Mouse (Mus musculus) liver, embryonic 13.5 days (tissue): ENCODE results near the gene Pccb. TPM values are rescaled to one million over a fixed set of nuclear protein-coding genes. Genes with fewer than 3 reads are reported as not detected.

Experiments used
- ATAC-seq: fragments of 200-750 bp; cut with Nextera tagmentation; 2 replicates; pipeline ENCODE4 v1.8.0; 2017; ENCODE audit warnings: low read depth, mild to moderate bottlenecking, moderate number of reproducible peaks, moderate library complexity
- DNase-seq: peaks from one replicate; pipeline ENCODE4 v3.0.0; 2022
- H3K27ac ChIP-seq: fragments of 300-500 bp; sonication (generic); 2 replicates; pipeline ENCODE4 v1.5.1; 2015; ENCODE audit warnings: moderate library complexity, mild to moderate bottlenecking, inconsistent platforms
- H3K27me3 ChIP-seq: fragments of 300-500 bp; sonication (generic); 2 replicates; pipeline ENCODE4 v1.6.1; 2015; ENCODE audit warnings: mild to moderate bottlenecking, inconsistent platforms
- H3K36me3 ChIP-seq: fragments of 300-500 bp; sonication (generic); 2 replicates; pipeline ENCODE4 v1.6.1; 2015; ENCODE audit warnings: mild to moderate bottlenecking, inconsistent platforms
- H3K4me1 ChIP-seq: fragments of 300-500 bp; sonication (generic); replicated peaks from 2 replicates; pipeline ENCODE4 v1.6.1; 2015; ENCODE audit warnings: inconsistent platforms
- H3K4me2 ChIP-seq: fragments of 300-500 bp; sonication (generic); 2 replicates; pipeline ENCODE4 v1.6.1; 2015; ENCODE audit warnings: inconsistent platforms, mild to moderate bottlenecking, moderate library complexity
- H3K4me3 ChIP-seq: fragments of 300-500 bp; sonication (generic); replicated peaks from 2 replicates; pipeline ENCODE4 v1.5.1; 2015; ENCODE audit warnings: mild to moderate bottlenecking, inconsistent platforms
- H3K9ac ChIP-seq: fragments of 300-500 bp; sonication (generic); 2 replicates; pipeline ENCODE4 v1.6.1; 2015; ENCODE audit warnings: mild to moderate bottlenecking, inconsistent platforms
- H3K9me3 ChIP-seq: fragments of 300-500 bp; sonication (generic); replicated peaks from 2 replicates; pipeline ENCODE4 v1.6.1; 2016; ENCODE audit warnings: inconsistent platforms
- WGBS: fragments of 180-500 bp; shearing (Covaris S2); methylation state at CpG from one replicate; pipeline ENCODE4 v1.1.7; 2015; ENCODE audit not compliant: insufficient replicate concordance; 5-methylcytosine and 5-hydroxymethylcytosine counted together
- polyA plus RNA-seq: library from polyadenylated mRNA; unstranded; fragments of >200 nt; fragmentation: Nextera tagmentation; extraction: Ambion mirVana; gene quantifications from 2 replicates; pipeline ENCODE4 v1.2.1, GENCODE M21; 2015

The Pccb gene
- polyA plus RNA-seq, 1 experiment from 2014 or later, result 7.6 TPM

- no peak overlapping the region for H3K4me2 ChIP-seq
- 69% methylated on average over 4 of the region's 4 CpGs for WGBS
- DNase-seq (no peak), ATAC-seq (no peak)
- no peaks in the 10 kb centered on the region for H3K9me3 ChIP-seq
- H3K36me3 ChIP-seq, result peaks cover 7% of the 10 kb centered on the region; the same call in 1 of the 2 replicates
- no peak overlapping the region for H3K9ac ChIP-seq
- no peak overlapping the region for H3K4me3 ChIP-seq
- H3K4me1 ChIP-seq, result no peaks in the 10 kb centered on the region
- H3K27me3 ChIP-seq, result no peaks in the 10 kb centered on the region
- H3K27ac ChIP-seq, result no peak overlapping the region
These were observed 28.8 kb downstream of the Pccb start for GRCm38 (mm10) chr9:101005866-101006265.

DNA sequence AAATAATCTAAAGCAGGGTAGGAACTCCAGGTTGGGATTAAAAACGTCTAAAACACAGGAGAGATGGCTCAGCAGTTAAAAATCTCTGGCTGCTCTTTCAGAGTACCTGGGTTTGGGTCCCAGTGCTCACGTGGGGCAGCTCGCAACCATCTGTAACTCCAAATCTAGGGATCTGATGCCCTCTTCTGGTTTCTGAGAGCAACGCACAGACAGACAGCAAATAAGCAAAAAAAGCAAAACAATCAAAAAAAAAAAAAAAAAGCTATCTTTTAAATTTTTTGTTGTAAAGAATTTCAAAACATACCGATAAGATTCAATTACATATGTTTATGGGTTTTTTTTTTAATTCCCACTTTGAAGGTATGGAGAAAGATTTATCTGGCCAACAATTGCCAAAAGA, 31.4 kb downstream of the Pccb start:
- no peaks in the 10 kb centered on the region for H3K27me3 ChIP-seq
- no peaks in the 10 kb centered on the region for H3K9me3 ChIP-seq
- peaks cover 11% of the 10 kb centered on the region; the same call in 1 of the 2 replicates for H3K36me3 ChIP-seq
- no peaks in the 10 kb centered on the region for H3K4me1 ChIP-seq
- no peak overlapping the region for H3K27ac ChIP-seq
- H3K4me3 ChIP-seq, result no peak overlapping the region
- DNase-seq (no peak), ATAC-seq (no peak)
- no peak overlapping the region for H3K4me2 ChIP-seq
- H3K9ac ChIP-seq, result no peak overlapping the region
- WGBS, result 77% methylated on average over 5 of the region's 5 CpGs

GRCm38 (mm10) chr9:101002841-101003240, 31.9 kb downstream of the Pccb start:
- DNase-seq (no peak), ATAC-seq (no peak)
- WGBS, result 78% methylated on average over 8 of the region's 8 CpGs
- Histone ChIP-seq H3K4me1 (no peaks in the 10 kb centered on the region), H3K9ac (no peak overlapping the region), H3K27ac (no peak overlapping the region), H3K4me2 (no peak overlapping the region), H3K9me3 (no peaks in the 10 kb centered on the region), H3K27me3 (no peaks in the 10 kb centered on the region), H3K4me3 (no peak overlapping the region), H3K36me3 (peaks cover 13% of the 10 kb centered on the region; the same call in 1 of the 2 replicates)

DNA sequence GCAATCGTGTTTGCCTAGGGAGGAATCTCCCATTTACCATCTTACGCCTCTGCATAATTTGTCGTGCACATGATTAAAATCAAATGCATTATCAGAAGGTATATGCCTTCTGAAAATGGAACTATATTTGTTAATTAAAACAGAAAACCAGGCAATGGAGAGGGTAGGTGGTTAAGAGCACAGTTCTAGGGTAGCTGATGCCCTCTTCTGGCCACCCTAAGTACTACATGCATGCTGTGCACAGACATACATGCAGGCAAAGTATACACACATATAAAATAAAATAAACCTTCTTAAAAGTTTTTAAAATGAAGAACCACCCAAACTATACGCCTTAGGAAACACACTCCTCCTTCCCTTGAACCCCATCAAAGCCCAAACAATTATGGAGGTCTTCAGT, 32.6 kb downstream of the Pccb start:
- Histone ChIP-seq H3K4me3 (no peak overlapping the region), H3K27ac (no peak overlapping the region), H3K36me3 (peaks cover 13% of the 10 kb centered on the region; the same call in 1 of the 2 replicates), H3K27me3 (no peaks in the 10 kb centered on the region), H3K4me2 (no peak overlapping the region), H3K9ac (no peak overlapping the region), H3K4me1 (0 out of 2 replicates have a peak, but pooled peaks cover 3% of the 10 kb centered on the region), H3K9me3 (no peaks in the 10 kb centered on the region)
- ATAC-seq (no peak), DNase-seq (no peak)
- WGBS, result 84% methylated on average over 4 of the region's 4 CpGs

- no peak overlapping the region for H3K4me2 ChIP-seq
- peaks cover 10% of the 10 kb centered on the region; the same call in 1 of the 2 replicates for H3K36me3 ChIP-seq
- no peaks in the 10 kb centered on the region for H3K27me3 ChIP-seq
- DNase-seq (no peak), ATAC-seq (peak; percentile 74)
- no peaks in the 10 kb centered on the region for H3K9me3 ChIP-seq
- 28% methylated on average over 2 of the region's 2 CpGs for WGBS
- no peak overlapping the region for H3K27ac ChIP-seq
- H3K4me1 ChIP-seq, result peaks cover 19% of the 10 kb centered on the region
- H3K4me3 ChIP-seq, result no peak overlapping the region
- H3K9ac ChIP-seq, result no peak overlapping the region
These were observed 37.6 kb downstream of the Pccb start for GRCm38 (mm10) chr9:100997138-100997537.

- DNase-seq, result no peak
These were observed 40.8 kb downstream of the Pccb start for GRCm38 (mm10) chr9:100993937-100994336.

GRCm38 (mm10) chr9:100992191-100992590, 42.5 kb downstream of the Pccb start:
- peaks cover 22% of the 10 kb centered on the region for H3K4me1 ChIP-seq
- no peak for DNase-seq
- H3K27ac ChIP-seq, result no peak overlapping the region
- H3K36me3 ChIP-seq, result peaks cover 11% of the 10 kb centered on the region; the same call in 1 of the 2 replicates
- no peak overlapping the region for H3K4me3 ChIP-seq
- H3K9ac ChIP-seq, result no peak overlapping the region
- H3K4me2 ChIP-seq, result no peak overlapping the region
- 79% methylated on average over 2 of the region's 2 CpGs for WGBS
- H3K27me3 ChIP-seq, result no peaks in the 10 kb centered on the region
- no peak for ATAC-seq
- H3K9me3 ChIP-seq, result no peaks in the 10 kb centered on the region

More at GRCm38 (mm10) chr9:100993937-100994336, 40.8 kb downstream of the Pccb start:
- Histone ChIP-seq H3K27ac (no peak overlapping the region), H3K9ac (no peak overlapping the region), H3K36me3 (peaks cover 17% of the 10 kb centered on the region; the same call in 1 of the 2 replicates), H3K4me1 (peaks cover 19% of the 10 kb centered on the region), H3K4me3 (no peak overlapping the region), H3K27me3 (no peaks in the 10 kb centered on the region), H3K9me3 (no peaks in the 10 kb centered on the region), H3K4me2 (no peak overlapping the region)
- no peak for ATAC-seq
- WGBS, result 86% methylated on average over 4 of the region's 4 CpGs

GRCm38 (mm10) chr9:100991321-100991720, 43.4 kb downstream of the Pccb start:
- DNase-seq, result no peak
- Histone ChIP-seq H3K36me3 (peaks cover 11% of the 10 kb centered on the region; the same call in 1 of the 2 replicates), H3K9me3 (no peaks in the 10 kb centered on the region), H3K4me3 (no peak overlapping the region), H3K9ac (no peak overlapping the region), H3K27ac (no peak overlapping the region), H3K4me1 (peaks cover 18% of the 10 kb centered on the region), H3K27me3 (no peaks in the 10 kb centered on the region), H3K4me2 (no peak overlapping the region)
- 88% methylated on average over 2 of the region's 2 CpGs for WGBS
- no peak for ATAC-seq

GRCm38 (mm10) chr9:100990609-100991008, 44.1 kb downstream of the Pccb start:
- Histone ChIP-seq H3K36me3 (peaks cover 11% of the 10 kb centered on the region; the same call in 1 of the 2 replicates), H3K4me2 (no peak overlapping the region), H3K4me3 (no peak overlapping the region), H3K27me3 (no peaks in the 10 kb centered on the region), H3K4me1 (peaks cover 11% of the 10 kb centered on the region), H3K27ac (no peak overlapping the region), H3K9me3 (no peaks in the 10 kb centered on the region), H3K9ac (no peak overlapping the region)
- DNase-seq, result no peak
- 83% methylated on average over 5 of the region's 5 CpGs for WGBS
- ATAC-seq, result no peak

DNA sequence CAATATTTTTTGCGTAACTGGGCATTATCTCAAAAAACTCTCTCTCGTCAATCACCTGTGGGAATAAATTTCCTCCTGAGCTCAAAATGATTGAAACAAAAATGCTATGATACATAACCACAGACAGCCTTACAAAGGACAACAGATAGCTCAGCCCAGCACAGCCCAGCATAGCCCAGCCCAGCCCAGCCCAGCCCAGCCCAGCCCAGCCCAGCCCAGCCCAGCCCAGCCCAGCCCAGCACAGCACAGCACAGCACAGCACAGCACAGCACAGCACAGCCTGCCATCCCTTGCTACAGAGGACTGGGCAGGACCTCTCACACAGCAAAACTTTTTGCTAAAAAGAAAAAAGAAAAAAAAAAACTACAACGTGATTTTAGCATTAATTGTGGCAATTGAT, 46.8 kb downstream of the Pccb start:
- H3K4me3 ChIP-seq, result no peak overlapping the region
- H3K4me2 ChIP-seq, result no peak overlapping the region
- H3K27me3 ChIP-seq, result no peaks in the 10 kb centered on the region
- H3K36me3 ChIP-seq, result peaks cover 13% of the 10 kb centered on the region
- ATAC-seq, result peak; percentile 84
- peaks cover 8% of the 10 kb centered on the region for H3K4me1 ChIP-seq
- no peak overlapping the region for H3K27ac ChIP-seq
- no peaks in the 10 kb centered on the region for H3K9me3 ChIP-seq
- DNase-seq, result no peak
- 65% methylated on average over 3 of the region's 3 CpGs for WGBS
- H3K9ac ChIP-seq, result no peak overlapping the region

GRCm38 (mm10) chr9:100987006-100987405, 47.7 kb downstream of the Pccb start:
- Histone ChIP-seq H3K36me3 (peaks cover 13% of the 10 kb centered on the region), H3K4me3 (no peak overlapping the region), H3K27me3 (no peaks in the 10 kb centered on the region), H3K27ac (no peak overlapping the region), H3K9me3 (no peaks in the 10 kb centered on the region), H3K4me2 (no peak overlapping the region), H3K4me1 (peaks cover 8% of the 10 kb centered on the region), H3K9ac (no peak overlapping the region)
- 87% methylated on average over 5 of the region's 5 CpGs for WGBS
- DNase-seq (no peak), ATAC-seq (no peak)
